Mouse (Mus musculus) macrophage (primary cell): ENCODE results near the gene Ctla4. TPM values are rescaled to one million over a fixed set of nuclear protein-coding genes. Genes with fewer than 3 reads are reported as not detected.

Source experiments
- H3K27ac ChIP-seq: fragments of 350-480 bp; formaldehyde crosslinking; 2 replicates; pipeline ENCODE4 v1.9.0; 2021
- H3K36me3 ChIP-seq: fragments of 350-480 bp; formaldehyde crosslinking; 2 replicates; pipeline ENCODE4 v1.9.0; 2021; ENCODE audit errors: inconsistent target
- H3K4me3 ChIP-seq: fragments of 350-480 bp; formaldehyde crosslinking; 2 replicates; pipeline ENCODE4 v1.9.0; 2021; ENCODE audit errors: inconsistent target
- H3K79me2 ChIP-seq: fragments of 350-480 bp; formaldehyde crosslinking; 2 replicates; pipeline ENCODE4 v1.9.0; 2021; ENCODE audit errors: inconsistent target
- WGBS: methylation state at CpG from one replicate; pipeline ENCODE4 v1.1.7; 2026; ENCODE audit warnings: inconsistent platforms; ENCODE audit not compliant: missing documents; 5-methylcytosine and 5-hydroxymethylcytosine counted together
- polyA plus RNA-seq: library from polyadenylated mRNA; stranded (reverse); fragments of 250-400 nt; gene quantifications from 3 replicates; pipeline ENCODE4 v1.2.4, GENCODE M21; 2018; ENCODE audit warnings: inconsistent platforms
- total RNA-seq, 78 experiments: library from RNA; depleted of rRNA; stranded (reverse); fragments of 250-400 nt; gene quantifications; 1 replicate in 9 of 78; 2 replicates in 24 of 78; 3 replicates in 43 of 78; 4 replicates in 2 of 78; pipeline ENCODE4 v1.2.4; 2018; ENCODE audit warnings: inconsistent platforms in 56 of 78

Ctla4 gene
- not detected for total RNA-seq (2018; cell fraction: chromatin; rRNA removed)
- not detected for total RNA-seq (2018; cell fraction: cytosol; rRNA removed)
- under 1 TPM in 2 of 26 experiments, not detected in 24; 0.52 to 0.75 TPM for total RNA-seq (2018; cell fraction: nucleus; rRNA removed)
- not detected in 3 replicates for polyA plus RNA-seq

DNA sequence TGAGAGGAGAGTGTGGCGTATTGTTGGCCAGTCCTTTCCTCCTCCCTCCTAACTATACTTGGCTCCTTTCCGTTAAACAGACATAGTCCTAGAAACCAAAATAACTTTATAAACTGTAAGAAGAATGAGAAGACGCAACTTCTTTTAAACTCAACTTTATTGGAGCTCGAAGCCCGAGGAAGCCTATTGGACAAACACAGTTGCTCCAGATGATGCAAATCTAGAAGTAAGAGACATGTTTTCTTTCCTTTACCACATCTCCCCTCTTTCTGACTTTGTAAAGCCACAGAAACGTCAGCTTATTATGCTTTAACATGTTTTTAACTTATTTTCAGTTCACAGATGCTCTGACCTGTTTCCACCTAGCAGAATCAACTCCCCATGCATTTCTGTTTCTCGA, at the start of gene Ctla4:
Gene Ctla4, plus strand, starts transcription at position 20 of the 400 bp plus-strand sequence.
- no peak within 1 kb of the TSS for H3K27ac ChIP-seq
- 92% methylated on average over 7 of the region's 7 CpGs for WGBS
- H3K36me3 ChIP-seq: no peaks in the 10 kb centered on the region
- H3K4me3 ChIP-seq: no peak within 1 kb of the TSS
- H3K79me2 ChIP-seq: no peaks in the 10 kb centered on the region

DNA sequence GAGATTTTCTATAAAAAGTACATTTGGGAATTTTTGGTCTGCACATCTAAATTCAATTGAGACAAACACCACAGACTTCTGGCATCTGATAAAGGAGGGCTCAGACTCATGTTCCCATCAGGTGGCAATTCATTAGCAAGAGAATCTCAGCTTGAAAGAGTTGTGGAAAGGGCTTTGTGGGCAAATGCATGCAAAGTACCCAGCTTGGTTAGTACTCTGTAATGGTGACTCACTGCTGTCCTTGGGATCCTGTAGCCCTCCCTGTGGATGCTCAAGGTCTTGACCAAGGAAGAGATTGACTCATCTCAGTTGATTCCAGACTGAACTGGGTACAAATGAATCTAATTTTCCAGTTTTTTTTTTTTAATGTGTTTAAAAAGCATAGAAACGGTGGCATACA, 47.6 kb upstream of the Ctla4 start:
- Histone ChIP-seq H3K79me2 (no peaks in the 10 kb centered on the region), H3K36me3 (no peaks in the 10 kb centered on the region), H3K4me3 (no peak overlapping the region), H3K27ac (no peak overlapping the region)
- 93% methylated on average over 1 of the region's 1 CpGs for WGBS

GRCm38 (mm10) chr1:60845318-60846060, 41.3 kb upstream of the Ctla4 start:
- H3K36me3 ChIP-seq: no peaks in the 10 kb centered on the region
- WGBS: 94% methylated on average over 5 of the region's 7 CpGs
- H3K4me3 ChIP-seq: no peak overlapping the region
- no peaks in the 10 kb centered on the region for H3K79me2 ChIP-seq
- H3K27ac ChIP-seq: no peak overlapping the region

DNA sequence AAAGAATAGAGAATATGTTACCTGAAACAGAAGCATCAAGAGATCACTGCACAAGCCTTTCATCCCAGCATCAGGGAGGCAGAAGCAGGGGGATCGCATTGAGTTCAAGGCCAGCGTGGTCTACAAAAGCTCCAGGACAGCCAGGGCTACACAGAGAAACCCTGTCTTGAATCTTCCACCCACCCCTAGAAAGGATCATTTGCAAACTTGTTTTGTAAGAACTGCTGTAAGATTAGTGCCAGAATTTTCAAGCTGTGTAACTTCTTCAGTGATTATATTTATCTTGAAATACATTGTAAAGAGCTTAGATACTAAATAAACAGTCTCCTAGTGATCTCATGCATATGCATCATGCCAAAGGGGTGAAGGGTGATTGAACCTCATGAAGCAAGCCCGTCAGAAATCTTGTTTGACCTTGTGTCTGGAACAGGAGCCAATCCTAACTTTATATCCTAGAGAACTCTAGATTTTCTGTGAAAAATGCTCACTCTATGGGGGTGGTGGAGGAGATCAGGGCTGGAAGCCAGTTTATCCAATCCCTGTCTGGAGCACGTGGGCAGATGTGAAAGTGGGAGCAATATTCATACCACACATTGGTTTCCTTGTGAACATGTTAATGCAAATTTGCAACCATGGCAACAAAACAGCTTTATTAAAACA, 40.1 kb upstream of the Ctla4 start:
- Histone ChIP-seq H3K27ac (no peak overlapping the region), H3K79me2 (no peaks in the 10 kb centered on the region), H3K4me3 (no peak overlapping the region), H3K36me3 (no peaks in the 10 kb centered on the region)
- 87% methylated on average over 4 of the region's 4 CpGs for WGBS

DNA sequence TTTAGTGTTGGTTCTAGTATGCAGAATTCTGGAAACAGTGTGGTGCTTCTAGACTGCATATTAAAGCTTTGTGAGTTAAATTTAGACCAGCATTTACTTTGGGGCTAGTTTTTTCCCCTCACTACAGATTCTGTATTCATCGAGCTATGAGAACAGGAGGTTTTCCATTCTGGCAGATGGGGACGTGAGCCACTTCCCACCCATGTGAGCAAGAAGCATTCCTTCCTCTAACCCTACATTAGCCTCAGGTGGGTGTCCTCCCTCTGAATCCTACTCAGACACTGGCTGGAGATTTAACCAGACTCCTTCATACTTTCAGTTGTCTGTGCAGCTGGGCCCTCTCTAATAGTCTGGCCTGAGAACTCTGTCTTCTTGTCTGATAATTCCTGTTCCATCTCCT, 37.7 kb upstream of the Ctla4 start:
- WGBS: 92% methylated on average over 2 of the region's 2 CpGs
- no peak overlapping the region for H3K27ac ChIP-seq

DNA sequence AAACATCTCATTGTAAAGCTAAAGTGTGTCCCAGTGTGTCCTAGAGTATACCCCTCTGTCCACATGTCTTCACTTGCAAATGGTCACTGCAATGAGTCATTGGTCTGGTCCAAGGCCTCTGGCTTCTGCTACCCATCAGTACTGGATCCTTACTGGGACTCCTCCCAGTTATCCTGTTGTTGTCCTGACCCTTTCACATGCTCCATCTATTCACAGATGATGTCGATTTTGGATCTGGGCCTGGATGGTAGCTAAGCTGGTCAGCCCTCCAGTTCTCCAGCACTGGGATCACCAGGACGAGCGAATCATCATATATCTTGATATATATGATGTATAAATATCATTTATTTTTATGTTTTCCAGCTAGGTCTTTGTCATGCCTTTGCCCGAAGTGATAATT, 37.0 kb upstream of the Ctla4 start:
- 95% methylated on average over 4 of the region's 4 CpGs for WGBS
- Histone ChIP-seq H3K4me3 (no peak overlapping the region), H3K79me2 (no peaks in the 10 kb centered on the region), H3K27ac (no peak overlapping the region), H3K36me3 (no peaks in the 10 kb centered on the region)

More for the DNA sequence above, 37.7 kb upstream of the Ctla4 start:
- Histone ChIP-seq H3K4me3 (no peak overlapping the region), H3K36me3 (no peaks in the 10 kb centered on the region), H3K79me2 (no peaks in the 10 kb centered on the region)

- no peak overlapping the region for H3K4me3 ChIP-seq
- H3K27ac ChIP-seq: no peak overlapping the region
- H3K36me3 ChIP-seq: no peaks in the 10 kb centered on the region
- H3K79me2 ChIP-seq: no peaks in the 10 kb centered on the region
- WGBS: 88% methylated on average over 8 of the region's 8 CpGs
These were observed 35.6 kb upstream of the Ctla4 start for GRCm38 (mm10) chr1:60851041-60851781.

- Histone ChIP-seq H3K36me3 (no peaks in the 10 kb centered on the region), H3K79me2 (no peaks in the 10 kb centered on the region), H3K4me3 (no peak overlapping the region), H3K27ac (peak overlapping the region; percentile 21; the same call in 1 of the 2 replicates)
- WGBS: 22% methylated on average over 10 of the region's 10 CpGs
These were observed 34.6 kb upstream of the Ctla4 start for GRCm38 (mm10) chr1:60852075-60852769.

DNA sequence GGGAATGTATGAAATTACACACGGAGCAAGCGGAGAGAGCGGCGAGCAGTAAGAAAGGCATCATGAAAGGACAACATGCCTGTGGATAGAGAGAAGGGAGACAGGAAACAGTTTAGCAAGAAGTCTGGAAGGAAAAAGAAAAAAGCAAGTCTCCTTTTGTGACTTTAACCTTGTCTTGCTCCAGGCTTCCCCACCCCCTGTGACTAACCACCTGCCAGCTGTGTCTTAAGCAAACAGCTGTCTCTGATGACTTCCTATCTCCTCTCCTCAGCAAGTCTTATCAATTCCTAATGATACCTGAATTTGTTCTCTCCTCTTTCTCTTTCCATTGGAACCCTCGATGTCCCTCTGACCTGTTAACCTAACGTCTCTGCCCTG, 34.0 kb upstream of the Ctla4 start:
- H3K4me3 ChIP-seq: no peak overlapping the region
- no peaks in the 10 kb centered on the region for H3K79me2 ChIP-seq
- no peaks in the 10 kb centered on the region for H3K36me3 ChIP-seq
- no peak overlapping the region for H3K27ac ChIP-seq
- WGBS: 93% methylated on average over 6 of the region's 6 CpGs

- H3K79me2 ChIP-seq: no peaks in the 10 kb centered on the region
- H3K4me3 ChIP-seq: no peak overlapping the region
- H3K27ac ChIP-seq: no peak overlapping the region
- no peaks in the 10 kb centered on the region for H3K36me3 ChIP-seq
- 75% methylated on average over 7 of the region's 7 CpGs for WGBS
These were observed 33.4 kb upstream of the Ctla4 start for GRCm38 (mm10) chr1:60853330-60853956.

DNA sequence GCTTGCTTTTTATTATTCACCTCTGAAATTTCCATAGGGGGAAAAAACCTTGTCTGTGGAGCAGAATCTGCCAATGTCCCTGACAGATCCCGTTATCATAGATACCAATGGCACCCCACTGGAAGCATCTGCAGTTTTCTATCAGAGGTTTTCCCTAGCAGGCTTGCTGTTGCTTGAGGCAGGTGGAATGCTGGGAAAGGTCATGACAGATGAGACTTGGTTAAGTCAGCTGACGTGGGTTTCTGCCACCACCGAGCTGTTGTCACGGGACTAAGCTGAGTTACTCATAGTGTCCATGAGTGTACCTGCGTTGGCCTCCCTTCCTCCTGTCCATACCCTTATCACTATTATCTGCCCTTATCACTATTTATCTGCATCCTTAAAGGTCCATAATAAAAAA, 32.8 kb upstream of the Ctla4 start:
- Histone ChIP-seq H3K27ac (no peak overlapping the region), H3K4me3 (no peak overlapping the region), H3K79me2 (no peaks in the 10 kb centered on the region), H3K36me3 (no peaks in the 10 kb centered on the region)
- WGBS: 91% methylated on average over 5 of the region's 5 CpGs

- Histone ChIP-seq H3K27ac (no peak overlapping the region), H3K4me3 (no peak overlapping the region), H3K36me3 (no peaks in the 10 kb centered on the region), H3K79me2 (no peaks in the 10 kb centered on the region)
- 71% methylated on average over 12 of the region's 12 CpGs for WGBS
These were observed 29.2 kb upstream of the Ctla4 start for GRCm38 (mm10) chr1:60857351-60858220.

DNA sequence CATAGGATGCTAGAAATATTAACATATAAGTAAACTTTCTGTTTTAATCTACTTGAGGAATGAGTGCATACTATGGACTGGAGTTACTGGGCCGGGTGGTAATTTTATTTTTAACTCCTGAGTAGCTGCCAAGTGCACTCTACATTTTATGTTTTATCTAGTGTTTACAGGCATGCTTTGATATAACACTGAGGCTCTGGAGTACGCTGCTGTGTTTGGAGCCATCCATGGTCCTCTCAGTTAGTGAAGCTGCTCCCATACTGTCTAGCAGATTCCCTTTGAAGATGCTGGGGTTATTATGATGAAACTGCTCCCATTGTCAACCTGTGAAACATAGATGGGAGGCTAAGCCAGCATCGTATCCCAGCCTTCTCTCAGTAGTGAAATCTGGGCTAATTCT, 27.6 kb upstream of the Ctla4 start:
- Histone ChIP-seq H3K4me3 (no peak overlapping the region), H3K27ac (no peak overlapping the region), H3K79me2 (no peaks in the 10 kb centered on the region), H3K36me3 (no peaks in the 10 kb centered on the region)
- WGBS: 93% methylated on average over 3 of the region's 3 CpGs
